Mouse (Mus musculus) small intestine, adult 2 months (tissue): ENCODE measurements around the gene Mllt1.

Source experiments
- CTCF ChIP-seq: fragments of 200-500 bp; IDR thresholded peaks from 2 replicates; pipeline ENCODE4 v1.5.1; 2012; ENCODE audit warnings: low read depth, mild to moderate bottlenecking, control low read depth, inconsistent platforms, low read length, moderate library complexity, mixed read lengths; ENCODE audit not compliant: insufficient replicate concordance, insufficient read length; ENCODE audit errors: extremely low read depth
- POLR2A ChIP-seq: fragments of 200-500 bp; IDR thresholded peaks from 2 replicates; pipeline ENCODE4 v1.6.1; 2012; ENCODE audit warnings: low read depth, mild to moderate bottlenecking, control low read depth, inconsistent platforms, low read length, moderate library complexity

GRCm38 (mm10) chr17:56925998-56926397, 9.2 kb downstream of the Mllt1 start:
- no peak for TF ChIP-seq CTCF
- no peak for TF ChIP-seq POLR2A
